Mouse (Mus musculus) liver, adult (tissue): ENCODE data around the gene Thoc6.

Source experiments
- GATA4 ChIP-seq: IDR thresholded peaks from 2 replicates; pipeline ENCODE4 v1.6.1; 2014; ENCODE audit warnings: mild to moderate bottlenecking, low read length; ENCODE audit not compliant: insufficient replicate concordance

The Thoc6 gene

GRCm38 (mm10) chr17:23673424-23674073 lies at the start of gene Thoc6, which contains the start of gene Hcfc1r1:
TSS of gene Thoc6 (minus strand) at chr17:23673882.
TSS of gene Hcfc1r1 (plus strand) at chr17:23673596.
- TF ChIP-seq GATA4, result peak; percentile 58; the same call in 1 of the 2 replicates

- no peak for TF ChIP-seq GATA4
Observed at GRCm38 (mm10) chr17:23722376-23723125, 48.9 kb upstream of the Thoc6 start, which contains the start of gene 1520401A03Rik. TSS of gene 1520401A03Rik (minus strand) at chr17:23722783.

DNA sequence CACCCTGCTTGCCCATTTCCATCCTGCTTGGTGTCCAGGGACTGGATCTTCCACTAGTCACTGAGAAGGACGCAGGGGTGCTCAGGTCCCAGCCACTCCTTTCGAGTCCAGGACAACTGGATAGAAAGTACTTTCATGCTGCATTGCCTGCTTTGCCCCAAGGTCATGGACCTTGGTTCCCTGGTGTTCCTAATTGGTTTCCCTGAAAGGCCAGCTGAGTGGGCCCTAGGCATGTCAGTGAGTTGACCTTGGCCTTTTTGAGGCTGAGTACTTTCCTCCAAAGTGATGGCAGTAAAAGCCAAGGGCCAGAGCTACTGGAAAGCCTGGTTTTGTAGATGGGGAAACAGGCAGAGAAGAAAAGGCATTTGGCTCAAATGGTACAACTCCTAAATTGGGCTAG lies 48.2 kb upstream of the Thoc6 start:
- TF ChIP-seq GATA4, result no peak

GRCm38 (mm10) chr17:23719455-23719854 lies 45.8 kb upstream of the Thoc6 start:
- no peak for TF ChIP-seq GATA4

DNA sequence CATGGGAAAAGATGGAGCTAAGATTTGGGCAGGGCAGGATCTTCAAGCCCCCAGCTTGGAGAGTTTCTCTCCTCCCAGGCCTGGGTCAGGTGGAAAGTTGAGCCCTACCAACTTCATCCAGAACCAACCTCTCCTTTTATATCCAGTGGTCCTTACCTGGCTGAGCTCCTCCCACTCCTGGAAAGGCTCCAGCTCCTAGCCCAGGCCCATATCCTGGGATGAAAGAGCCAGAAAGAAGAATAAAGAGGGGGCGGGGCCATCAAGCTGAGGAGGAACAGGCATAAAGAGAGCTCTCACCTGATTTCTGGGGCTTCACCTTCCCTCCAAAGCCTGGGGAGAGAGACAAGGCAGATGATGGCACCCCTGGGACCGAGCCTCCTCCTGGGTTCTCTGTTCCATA lies 43.3 kb upstream of the Thoc6 start:
- TF ChIP-seq GATA4, result no peak

- no peak; the same call in 1 of the 2 replicates for TF ChIP-seq GATA4
Observed at GRCm38 (mm10) chr17:23706212-23706611, 32.5 kb upstream of the Thoc6 start.

GRCm38 (mm10) chr17:23705525-23706104 lies 31.9 kb upstream of the Thoc6 start:
- TF ChIP-seq GATA4, result no peak

DNA sequence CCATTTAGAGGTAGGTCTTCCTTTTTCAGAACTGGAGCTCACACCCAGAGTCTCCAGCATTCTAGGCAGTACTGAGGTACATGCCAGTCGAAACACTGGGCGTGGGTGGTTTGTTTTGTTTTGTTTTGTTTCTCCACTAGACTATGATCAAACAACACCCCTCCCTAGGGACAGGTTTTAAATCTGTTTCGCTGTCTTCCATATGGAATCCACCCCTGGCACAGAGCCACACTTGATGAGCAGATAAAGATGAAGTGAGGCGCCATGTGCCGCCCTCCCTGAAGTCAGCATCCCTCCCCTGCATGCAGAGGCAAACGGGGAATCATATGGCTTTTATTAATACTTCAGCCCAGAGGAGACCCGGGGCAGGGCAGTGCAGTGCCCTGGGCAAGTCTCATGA lies 31.1 kb upstream of the Thoc6 start:
- no peak for TF ChIP-seq GATA4

GRCm38 (mm10) chr17:23703301-23703700 lies 29.6 kb upstream of the Thoc6 start:
- TF ChIP-seq GATA4, result no peak

- TF ChIP-seq GATA4, result no peak
Observed at GRCm38 (mm10) chr17:23700079-23700478, 26.4 kb upstream of the Thoc6 start.

DNA sequence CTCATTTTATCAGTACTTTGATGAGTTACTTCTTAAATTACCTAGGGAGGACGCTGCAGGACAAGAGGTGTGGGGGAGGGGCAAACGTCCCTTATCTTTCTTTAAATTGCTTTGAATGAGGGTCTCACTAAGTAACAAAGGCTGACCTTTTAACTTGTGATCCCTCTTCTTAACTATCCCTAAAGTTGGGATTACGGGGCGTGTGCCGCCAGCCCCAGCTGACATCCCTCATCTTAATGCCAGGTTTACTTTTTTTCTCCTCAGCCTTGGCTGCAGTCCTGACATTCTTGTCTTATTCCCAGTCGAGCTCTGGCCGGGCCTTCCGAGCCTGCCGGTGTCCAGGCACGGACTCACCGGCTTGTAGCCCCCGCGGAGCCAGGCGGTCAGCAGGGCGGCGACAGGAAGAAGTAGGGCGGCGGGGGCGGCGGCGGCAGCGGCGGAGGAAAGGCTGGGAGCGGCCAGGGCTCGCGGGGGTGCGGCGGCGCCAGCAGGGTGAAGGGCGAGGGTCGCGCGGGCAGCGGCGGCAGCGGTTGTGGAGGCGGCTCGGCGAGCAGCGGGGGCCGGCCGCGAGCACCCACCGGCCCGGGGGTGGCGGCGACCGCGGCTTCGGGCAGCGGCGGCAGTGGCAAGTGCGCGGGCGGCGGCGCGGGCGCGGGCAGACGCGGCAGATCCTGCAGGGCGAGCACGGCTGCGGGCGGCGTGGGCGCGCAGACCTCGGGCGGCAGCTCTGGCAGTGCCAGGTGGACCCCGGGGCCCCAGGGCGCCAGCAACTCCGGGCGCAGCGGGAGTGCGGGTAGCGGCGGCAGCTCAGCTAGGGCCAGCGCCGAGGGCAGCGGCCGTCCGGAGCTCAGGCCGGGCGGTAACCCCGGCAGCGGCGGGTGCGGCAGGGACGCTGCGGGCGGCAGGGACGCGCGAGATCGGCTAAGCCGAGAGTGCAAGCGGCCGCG lies 25.7 kb upstream of the Thoc6 start:
- TF ChIP-seq GATA4, result no peak

- TF ChIP-seq GATA4, result no peak
Observed at GRCm38 (mm10) chr17:23695801-23696200, 22.1 kb upstream of the Thoc6 start.

- TF ChIP-seq GATA4, result no peak
Observed at GRCm38 (mm10) chr17:23694491-23694890, 20.8 kb upstream of the Thoc6 start.

DNA sequence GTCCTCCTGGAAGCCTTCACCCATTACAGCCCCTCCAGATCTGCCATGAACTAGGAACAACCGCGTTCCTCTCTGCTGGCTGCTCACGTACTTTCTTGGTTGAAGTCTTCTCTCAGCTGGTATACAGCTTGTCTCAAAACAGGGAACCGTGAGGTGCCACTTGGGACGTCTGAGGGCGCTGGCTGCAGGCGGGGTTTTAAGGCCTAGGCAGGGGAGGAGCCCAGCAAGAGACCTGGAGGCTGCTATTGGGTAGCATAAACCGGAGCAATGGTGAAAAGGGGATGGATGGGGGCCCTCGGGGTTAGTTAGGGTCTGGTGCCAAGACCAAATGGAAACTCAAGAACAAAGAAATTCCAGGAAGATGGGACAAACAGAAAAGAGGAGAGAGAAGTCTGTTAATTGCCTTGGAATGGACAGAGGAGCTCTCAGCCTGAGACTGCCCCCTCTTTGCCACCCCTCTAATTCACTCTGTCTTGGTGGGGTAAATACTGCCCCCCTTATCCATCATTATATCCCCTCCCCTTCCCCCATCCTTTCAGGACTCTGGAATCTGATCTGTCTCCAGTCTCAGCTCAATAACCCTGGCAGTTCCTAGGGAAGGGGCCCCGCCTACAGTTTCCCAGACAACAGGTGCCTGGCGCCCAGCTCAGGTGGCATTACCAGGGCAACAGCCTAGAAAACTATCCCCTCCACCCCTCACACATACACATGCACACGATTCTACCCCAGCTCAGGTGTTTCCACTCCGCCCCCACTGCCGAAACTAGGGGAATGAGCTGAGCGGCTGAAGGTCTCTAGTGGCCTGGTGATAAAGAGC lies 10.4 kb upstream of the Thoc6 start, which contains the start of gene Cldn9:
Gene Cldn9, minus strand, starts transcription at position 171 of the 817 bp plus-strand sequence.
- TF ChIP-seq GATA4, result no peak
